Mouse (Mus musculus) heart, postnatal 4 days (tissue): ENCODE results near the gene Tbcd. TPM values are rescaled to one million over a fixed set of nuclear protein-coding genes. Genes with fewer than 3 reads are reported as not detected.

Experiments used
- DNase-seq: peaks from one replicate; pipeline ENCODE4 v3.0.0; 2021
- total RNA-seq, 2 experiments: library from RNA; stranded (reverse); gene quantifications; 2 replicates each; pipeline ENCODE4 v1.2.3; 2021

Tbcd gene
- total RNA-seq, 2 experiments from 2014 or later, result 24.7 to 25.2 TPM

DNA sequence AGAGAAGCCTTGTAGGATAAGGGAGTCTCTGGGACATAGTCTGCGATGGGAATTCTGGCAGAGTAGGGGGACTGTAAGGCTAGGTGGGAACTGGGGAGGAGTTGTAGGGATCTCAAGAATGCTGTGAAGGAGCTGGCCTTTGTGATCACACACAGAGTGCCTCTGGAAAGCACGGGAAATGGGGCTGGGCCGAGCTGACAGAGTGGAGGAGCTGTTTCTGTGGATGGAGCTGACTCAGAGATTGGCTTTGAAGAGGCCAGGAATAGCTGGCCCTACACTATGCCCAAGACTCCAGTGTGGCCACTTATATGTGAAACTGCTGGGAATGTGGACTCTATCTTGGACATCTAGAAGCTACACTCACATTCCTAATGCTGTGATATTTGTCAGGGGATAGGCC, 84.8 kb downstream of the Tbcd start:
- DNase-seq, result no peak

DNA sequence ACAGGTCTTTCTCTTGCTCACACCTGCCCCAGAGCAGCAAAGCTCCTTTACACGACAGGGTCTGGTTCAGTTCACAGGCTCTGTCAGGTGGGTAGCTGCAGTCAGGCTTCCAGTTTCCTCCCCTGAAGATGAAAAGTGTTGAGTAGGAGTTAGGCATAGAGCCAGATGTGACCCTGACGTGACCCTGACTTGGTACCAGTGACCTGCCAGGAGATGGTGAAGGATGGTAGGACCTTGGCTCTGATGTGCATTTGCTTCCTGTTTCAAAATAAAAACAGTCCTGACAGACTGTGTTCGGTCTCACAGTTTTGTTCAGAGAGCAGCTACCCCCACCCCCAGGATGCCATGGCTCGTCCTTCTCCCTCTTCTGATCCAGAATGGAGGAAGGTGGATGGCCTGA, 90.7 kb downstream of the Tbcd start:
- no peak for DNase-seq

DNA sequence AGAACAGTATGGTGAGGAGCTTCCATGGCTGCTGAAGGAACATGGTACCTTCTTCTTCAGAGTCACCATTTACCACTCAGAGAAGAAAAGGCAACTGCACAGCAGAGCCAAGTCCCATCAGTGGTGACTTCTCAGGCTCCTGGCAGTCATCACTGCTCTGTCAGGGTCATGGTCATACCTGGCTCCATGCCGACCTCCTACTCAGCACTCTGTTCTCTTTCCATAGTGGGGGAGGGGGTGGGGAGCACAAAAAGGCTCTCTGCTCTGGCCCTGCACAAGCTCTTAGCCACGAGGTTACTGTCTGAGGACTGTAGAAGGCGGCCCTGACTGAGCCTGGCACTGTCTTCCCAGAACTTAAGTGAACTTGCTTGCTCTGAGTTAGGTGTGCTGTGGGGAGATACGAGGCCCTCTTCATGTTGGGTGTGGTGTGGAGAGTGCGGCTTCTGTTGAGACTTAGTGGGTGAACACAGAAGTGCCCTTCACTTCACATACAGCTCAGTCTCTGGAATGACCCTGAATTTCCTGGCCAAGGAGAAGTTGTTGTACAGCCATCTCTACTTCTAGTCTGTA, 91.6 kb downstream of the Tbcd start:
- peak; percentile 17 for DNase-seq

DNA sequence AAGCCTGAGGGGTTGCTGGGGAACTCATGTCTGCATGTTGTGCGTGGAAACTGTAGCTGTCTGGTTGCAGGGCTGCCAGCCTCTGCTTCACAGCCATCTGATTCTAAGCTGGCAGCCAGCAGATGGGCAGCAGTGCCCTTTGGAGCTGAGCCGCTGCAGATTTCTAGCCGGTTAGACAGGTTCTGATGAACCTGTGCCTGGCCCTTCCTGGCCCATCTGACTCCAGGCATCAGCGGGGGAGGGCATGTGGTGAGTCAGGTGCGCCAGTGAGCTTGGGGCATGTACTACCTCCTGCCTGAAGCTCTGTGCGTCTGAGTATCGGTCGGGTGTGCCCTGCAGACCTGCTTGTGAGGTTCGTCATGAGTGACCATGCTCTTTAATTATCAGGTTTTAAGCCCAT, 92.2 kb downstream of the Tbcd start:
- no peak for DNase-seq

DNA sequence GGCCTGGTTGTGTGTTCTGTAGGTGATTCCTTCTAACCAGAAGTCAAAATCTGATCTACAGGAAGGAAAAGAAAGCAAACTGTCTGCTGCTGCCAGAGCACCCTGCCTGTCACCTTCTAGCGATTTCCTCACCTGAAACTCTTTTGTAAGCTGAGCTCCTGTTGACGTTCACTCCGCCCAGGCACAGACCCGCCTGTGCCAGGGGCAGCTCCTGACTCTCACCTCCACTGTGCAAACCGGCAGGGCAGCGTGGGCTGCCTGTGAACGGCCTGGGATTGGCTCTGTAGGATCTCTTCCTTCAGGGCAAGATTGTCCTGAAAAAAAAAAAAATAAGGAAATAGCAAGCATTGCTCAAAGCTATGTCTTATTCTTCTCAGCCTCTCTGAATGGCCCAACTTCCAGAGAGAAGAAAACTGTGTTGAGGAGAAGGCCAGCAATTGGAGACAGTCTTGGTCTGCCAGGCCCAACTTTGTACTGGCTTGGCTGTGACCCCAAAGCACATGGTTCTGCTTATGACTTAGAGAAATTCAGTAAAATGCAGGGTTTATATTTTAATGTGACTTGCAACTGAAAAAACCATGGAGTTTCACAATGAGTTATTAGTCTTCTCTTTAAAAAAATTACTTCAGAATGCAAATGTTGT, 93.1 kb downstream of the Tbcd start:
- DNase-seq, result no peak

DNA sequence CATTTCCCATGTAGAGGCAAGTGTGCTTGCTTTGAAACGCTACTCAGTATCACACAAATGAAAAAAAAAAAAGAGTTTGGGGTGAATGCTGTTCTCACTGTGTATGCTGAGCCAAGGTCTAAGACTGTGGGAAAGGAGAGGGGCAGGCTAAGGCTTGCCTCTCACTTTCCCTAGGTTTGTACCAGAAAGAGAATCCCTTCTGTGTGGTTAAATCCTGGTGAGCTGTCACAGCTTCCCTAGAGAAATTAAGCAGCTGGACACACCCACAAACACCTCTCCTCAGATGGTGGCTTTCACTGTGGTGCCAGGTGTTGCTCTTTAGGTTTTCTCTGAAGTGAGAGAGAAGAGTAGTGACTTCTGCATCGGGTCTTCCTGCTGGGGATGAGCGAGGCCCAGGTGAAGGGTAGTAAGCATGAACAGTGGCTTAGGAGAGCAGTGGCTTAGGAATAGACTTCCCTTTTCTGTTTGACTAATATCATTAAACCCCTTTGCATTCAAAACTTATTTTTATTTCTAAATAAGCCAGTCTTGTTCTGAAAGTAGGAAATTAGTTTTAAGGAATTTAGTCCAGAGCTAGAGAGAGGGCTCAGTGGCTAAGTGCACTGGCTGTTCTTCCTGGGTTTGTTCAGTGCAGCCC, 93.8 kb downstream of the Tbcd start:
- no peak for DNase-seq

DNA sequence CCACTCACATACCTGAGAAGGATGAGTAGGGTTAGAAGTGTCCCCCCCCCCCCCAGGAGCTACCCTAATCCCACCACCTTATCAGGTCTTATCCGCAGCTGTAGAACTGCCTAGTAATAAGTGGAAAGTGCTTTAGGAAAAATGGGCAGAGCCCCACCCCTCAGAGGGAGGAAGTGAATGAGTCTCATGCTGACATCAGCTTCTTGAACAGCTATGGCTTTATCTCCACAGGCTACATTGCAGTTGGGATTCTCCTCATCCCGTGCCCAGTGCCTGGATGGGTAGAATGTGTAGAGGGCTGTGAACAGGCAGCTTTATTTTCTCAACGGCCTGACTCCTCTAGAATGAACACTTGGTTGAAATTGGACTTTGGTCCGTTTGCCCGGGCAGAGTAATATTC, 95.5 kb downstream of the Tbcd start:
- DNase-seq, result no peak

DNA sequence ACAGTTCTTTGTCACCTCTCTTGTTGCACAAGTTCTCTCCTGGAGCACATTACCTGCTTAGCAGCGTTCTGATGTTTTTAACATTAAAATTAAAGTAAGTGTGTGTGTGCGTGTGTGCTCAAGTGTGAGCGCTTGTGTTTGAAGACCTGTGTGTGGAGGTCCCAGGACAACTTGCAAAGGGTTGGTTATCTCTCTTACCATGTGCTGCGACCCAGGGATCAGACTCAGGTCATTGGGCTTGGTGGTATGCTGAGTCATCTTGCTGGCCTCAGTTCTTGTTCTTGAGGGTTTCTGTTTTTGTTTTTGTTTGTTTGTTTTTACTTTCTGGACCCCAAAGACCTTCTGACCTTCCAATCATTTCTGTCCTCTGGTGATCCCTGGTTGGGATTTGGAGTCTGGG, 96.2 kb downstream of the Tbcd start:
- no peak for DNase-seq

DNA sequence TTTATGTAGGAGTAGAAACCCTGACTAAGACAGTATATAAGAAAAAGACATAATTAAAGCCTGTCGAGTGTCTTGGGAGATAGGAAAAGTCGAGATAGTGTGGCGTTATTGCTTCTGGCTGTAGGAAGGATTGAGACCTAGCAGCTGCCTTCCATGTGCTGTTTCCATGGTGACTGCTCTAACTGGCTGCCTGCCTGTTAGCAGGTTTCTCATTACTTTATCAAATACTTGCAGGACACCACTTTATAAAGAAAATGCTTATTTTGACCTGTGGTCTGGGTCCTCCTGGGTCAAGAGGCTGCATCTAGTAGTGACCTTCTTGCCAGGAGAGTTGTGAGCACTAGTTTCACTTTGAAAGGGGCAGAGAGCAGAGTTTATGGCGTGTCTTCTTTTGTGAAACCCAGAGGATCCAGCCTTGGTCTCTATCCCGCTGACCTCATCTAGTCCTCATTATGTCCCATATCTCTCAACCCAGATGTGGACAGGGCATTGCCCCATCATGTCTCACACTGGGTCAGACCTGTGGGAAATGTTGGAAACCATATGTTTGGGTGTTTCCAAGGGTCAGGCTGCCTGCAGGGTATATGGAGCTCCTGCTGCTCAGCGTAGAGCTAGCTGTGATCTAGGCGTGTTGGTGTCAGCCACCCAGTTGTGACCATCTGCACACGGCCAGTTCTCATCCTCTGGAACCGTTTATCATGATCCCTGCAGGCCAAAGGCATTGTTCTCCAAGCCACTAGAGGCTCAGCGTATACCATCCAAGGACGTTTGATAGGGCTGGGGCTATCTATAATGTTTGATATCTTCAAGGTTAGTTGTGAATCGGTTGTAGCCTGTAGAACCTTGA, 97.5 kb downstream of the Tbcd start:
- DNase-seq, result peak; percentile 29

DNA sequence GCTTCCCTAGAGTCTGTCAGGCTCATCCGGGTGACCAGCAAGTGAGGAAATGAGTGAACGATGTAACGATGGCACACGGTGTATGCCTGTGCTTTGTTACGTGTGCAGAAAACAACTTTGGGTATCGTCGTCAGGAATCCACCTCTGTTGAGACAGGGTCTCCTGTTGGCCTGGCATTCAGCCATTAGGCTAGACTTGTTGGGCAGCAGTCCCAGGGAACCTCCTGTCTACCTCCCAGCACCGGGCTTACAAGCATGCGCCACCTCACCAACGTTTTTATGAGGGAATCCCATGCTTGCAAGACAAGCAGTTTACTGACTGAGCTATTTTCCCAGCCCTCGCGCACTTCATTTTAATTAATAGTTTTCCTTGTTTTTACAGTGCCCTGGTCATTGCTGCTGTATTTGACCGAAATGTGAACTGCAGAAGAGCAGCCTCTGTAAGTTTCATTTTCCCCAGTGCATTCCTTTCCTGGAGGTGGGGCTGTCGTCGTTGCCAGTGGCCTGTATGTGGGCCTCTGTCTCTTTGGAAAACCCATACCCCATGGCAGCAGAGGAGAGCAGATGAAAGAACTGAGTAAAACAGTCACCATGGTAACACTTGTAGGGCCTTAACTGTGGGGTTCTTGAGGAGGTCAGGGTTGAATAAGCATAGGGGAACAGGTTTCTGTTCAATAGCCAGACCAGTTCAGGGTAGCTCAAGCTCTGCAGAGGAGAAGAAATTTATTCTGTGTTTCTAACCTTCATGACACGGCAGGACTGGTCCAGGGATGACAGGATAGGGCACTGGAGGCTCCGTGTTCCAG, 98.3 kb downstream of the Tbcd start:
- no peak for DNase-seq

DNA sequence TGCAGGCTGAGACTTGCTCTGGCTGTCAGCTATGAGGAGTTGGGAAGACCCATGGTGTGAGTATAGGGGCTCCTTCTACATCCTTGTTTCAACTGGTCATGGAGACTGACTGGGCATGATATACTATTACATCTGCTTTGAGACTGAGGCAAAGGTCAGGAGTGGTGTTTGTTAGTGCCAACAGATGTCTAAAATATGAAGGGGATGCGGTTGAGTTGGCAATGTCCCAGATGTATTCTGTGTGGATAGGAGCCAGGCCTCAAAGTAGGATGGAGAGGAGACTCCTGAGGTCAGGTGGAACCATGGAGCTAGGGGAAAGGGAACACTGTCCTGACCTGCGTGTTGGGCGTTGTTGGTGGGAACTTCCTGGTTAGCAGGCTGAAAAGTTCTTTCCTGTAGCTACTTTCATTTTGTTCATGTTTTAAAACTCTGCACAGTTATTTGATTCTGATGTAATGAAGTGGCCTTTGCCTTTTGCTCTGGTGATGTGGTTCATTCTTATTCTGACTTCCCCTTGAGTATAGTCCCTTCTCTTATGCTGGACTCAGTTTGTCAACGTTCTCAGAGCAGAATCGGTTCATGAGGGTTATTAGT, 99.6 kb downstream of the Tbcd start:
- no peak for DNase-seq

DNA sequence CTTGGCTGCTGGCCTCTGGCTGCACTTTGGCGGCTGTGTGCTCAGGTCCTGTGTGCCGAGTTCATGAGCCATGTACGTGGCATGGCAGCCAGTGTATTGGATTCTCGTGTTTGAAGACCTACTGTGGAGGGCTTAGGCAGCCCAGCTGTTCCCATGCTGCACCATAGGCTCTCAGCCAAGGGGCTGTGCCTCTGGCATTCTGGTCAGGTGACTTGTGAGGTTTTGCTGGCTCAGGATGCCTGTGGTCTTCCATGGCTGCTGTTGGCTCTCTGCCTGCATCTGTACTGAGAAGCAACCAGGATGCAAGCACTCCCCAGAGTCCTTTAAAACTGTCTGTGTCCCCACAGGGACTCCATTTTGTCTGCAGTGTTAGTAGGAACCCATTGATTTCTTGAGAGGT, 100.4 kb downstream of the Tbcd start:
- DNase-seq, result peak; percentile 35

DNA sequence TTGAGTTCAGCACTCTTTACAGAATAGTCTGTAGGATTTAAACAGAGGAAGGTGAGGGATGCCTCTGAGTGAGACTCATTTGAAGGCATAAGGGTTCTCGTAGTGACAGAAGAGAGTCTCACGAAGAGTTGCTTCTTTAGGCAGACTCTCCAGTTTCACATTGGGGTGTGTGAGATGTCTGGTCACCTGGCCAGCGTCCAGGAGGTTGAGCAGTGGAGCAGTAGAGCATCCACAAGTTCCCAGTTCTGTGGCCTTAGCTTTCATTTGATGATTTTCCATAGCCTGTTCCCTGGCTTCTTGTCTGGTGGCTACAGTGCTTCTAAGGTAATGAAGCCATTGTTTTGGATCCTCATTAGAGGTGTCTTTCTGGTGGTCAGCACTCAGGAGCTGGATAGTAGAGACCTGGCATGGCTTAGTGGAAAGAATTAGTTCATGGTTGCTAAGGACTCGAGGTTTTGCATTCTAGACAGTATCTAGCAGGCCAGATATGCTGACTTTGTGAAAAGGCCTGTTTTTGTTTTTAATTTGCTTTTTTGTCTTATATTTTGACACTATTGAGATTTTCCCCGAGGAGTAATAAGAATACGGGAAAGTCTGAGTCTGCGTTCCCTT, 101.2 kb downstream of the Tbcd start:
- no peak for DNase-seq

DNA sequence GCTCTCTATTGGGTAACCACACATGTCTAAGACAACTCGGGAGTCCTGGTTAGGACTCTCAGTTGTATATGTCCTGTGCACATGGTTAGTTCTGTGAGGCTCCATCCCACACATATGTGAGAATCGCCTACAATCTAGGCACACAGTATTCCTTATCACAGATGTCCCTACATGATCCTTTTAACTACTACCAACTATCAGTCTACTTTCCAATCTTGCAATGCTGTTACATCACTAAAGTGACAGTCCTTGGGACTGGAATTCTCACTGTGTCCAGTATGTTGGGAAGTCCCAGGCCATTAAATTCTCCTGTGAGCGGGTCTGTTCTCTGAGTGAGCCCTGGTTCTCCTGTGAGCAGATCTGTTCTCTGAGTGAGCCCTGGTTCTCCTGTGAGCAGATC, 101.7 kb downstream of the Tbcd start:
- no peak for DNase-seq

DNA sequence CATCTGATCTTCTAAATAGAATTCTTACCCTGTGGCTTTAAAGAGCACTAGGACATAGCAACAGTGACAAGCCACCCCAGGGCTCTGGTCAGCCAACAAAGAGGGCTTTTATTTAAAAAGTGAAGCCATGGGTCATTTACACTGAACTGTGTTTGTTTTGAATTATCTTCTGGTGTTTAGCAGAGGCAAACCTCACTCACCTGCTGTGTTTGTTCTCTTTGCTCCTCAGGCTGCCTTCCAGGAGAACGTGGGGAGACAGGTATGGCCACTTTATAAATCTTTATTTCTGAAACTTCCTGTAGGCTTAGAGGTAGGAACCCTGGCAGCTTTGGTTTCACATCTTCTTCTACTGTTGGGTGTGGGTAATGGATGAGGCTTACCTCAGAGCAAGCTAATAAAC, 105.0 kb downstream of the Tbcd start:
- no peak for DNase-seq

DNA sequence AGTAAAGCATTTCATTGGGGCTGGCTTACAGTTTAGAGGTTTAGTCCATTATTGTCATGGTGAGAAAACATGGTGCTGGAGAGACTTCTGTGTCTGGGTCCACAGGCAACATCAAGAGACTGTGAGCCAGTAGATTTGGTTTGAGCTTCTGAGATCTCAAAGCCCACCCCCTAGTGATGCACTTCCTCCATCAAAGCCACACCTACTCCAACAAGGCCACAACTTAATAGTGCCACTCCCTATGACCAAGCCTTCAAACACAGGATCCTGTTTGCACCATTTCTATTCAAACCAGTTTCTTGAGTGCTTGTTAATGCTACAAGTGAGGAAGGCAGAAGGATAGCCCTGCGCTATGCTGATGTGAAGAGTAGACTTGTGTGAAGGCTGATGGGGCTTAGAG, 106.2 kb downstream of the Tbcd start:
- DNase-seq, result no peak

DNA sequence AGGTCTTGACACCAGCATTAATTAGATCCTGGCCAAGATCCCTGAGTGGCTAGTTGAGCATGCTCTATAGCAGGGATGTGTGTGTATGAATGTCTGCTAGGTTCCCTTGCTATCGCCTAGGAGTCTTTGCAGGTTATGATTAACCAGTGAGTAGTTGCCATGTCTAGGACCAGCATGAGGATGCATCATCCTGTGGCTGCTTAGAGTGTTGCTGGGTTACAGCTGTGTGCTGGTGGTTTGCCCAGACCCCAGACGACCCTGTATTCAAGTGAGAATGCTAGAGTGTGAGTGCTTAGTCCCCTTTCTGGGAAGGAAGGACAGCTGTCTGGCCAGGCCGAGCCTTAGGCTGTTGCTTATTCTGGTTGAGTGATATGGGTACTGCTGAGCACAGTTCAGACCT, 106.8 kb downstream of the Tbcd start:
- no peak for DNase-seq

DNA sequence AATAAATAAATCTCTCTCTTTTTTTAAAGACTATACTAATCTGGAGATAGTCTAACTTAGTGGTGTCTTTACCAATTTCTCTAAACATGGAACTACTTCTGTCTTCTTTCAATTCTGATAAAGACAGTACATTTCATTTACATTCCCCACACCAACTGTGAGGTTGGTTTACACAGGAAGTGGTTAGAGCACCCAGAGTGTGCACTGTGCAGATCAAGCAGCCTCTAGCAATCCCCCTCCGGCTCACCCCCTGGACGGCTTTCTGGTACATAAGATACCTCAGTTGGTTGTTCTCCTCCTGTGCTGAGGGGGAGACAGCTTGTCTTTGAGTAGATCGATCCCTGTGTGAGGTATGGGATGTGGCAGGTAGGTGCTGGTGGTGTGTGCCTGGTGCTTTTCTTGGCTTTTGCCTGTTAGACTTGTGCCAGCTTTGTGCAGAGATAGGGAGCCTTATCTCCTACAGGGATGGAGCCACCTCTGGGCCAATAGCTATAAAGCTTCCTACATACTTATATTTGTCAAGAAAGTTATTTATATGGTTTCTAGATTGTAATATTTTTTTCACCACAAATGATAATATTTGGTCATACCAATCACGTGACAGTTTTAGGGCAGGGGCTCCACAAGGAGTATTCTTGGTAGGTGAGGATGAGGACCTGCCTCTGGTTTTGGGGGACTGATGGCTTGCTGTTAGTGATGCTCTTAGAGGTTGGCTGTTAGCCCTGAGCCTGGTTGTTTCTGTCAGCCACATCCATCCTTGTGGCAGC, 108.0 kb downstream of the Tbcd start:
- no peak for DNase-seq

DNA sequence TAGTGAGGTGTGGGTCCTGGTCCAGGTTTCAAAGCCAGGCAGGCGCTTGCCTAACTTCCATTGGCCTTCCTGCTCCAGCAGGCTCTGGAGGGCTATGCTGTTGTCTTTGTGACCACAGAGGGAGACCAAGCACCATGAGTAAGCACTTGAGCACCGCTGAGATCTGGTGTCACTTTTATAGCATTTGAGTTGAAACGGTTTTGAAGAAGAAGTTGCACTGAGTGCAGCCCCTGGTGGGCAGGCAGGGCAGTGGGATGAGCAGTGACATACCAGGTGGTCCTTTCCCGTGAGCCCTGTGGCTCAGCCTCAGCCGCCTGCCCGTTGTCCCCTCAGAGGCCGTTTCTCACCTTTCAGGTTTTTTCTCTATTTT, 108.5 kb downstream of the Tbcd start:
- DNase-seq, result no peak

DNA sequence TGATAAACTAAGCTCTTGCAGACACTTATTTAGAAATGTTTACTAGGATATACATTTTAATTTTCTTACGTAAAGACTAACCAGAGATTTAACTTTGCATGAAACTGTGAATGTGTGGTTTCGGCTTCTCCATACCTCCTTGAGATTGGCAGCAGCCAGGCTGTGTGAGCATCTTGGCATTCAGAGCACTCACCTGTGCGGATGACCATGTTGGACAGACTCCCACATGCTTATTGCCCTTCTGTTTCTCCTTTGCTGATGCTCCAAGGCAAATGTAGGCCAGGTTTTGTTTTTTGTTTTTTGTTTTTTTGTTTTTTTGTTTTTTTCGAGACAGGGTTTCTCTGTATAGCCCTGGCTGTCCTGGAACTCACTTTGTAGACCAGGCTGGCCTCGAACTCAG, 111.6 kb downstream of the Tbcd start:
- no peak for DNase-seq

DNA sequence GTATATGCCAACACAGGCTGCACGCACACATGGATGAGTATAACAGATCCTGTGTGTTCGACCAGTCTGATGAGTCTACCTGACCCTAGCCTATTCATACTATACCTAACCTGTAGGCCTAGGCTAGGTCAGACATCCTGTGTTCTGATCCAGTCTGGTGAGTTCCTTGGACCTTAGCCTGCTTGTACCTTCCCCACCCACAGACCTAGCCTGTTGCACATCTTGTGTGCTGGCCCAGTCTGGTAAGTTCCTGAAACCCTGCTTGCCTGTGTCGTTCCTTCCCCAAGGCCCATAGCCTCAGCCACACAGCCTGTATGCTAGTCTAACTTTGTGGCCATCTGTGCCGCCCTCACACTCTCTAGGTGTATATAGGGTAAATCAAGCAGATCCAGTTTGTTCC, 112.5 kb downstream of the Tbcd start:
- no peak for DNase-seq
